Mouse (Mus musculus): ENCODE measurements around the gene Il18rap.

- no peak for TF ChIP-seq EP300 (IDR thresholded peaks at IDR 0.05; ENCODE audit: insufficient read depth, low read depth, low read length)
- TF ChIP-seq POLR2A (IDR thresholded peaks at IDR 0.05; ENCODE audit: insufficient read depth, low read length): no peak
- TF ChIP-seq CTCF (IDR thresholded peaks at IDR 0.05; ENCODE audit: low read depth, low read length): no peak
Measured at GRCm38 (mm10) chr1:40474336-40474735, 40.8 kb upstream of the Il18rap start.
